Mouse (Mus musculus): ENCODE data around the gene Zfp664. TPM values are rescaled to one million over a fixed set of nuclear protein-coding genes. Genes with fewer than 3 reads are reported as not detected.

Zfp664 gene
- polyA plus RNA-seq, 1 experiment from 2014 or later: 118 TPM

Other genes starting within 250 kb of the Zfp664 start
- gene Atp6v0a2, start 234.1 kb upstream of the Zfp664 start, polyA plus RNA-seq (2016; fragmentation: Nextera tagmentation; extraction: Ambion mirVana): 50.0 and 51.2 TPM in 2 replicates
- 0.04 and 0.09 TPM in 2 replicates for gene Dnah10, start 137.6 kb upstream of the Zfp664 start, polyA plus RNA-seq (2016; fragmentation: Nextera tagmentation; extraction: Ambion mirVana)
- gene Ccdc92, start 267 bp upstream of the Zfp664 start, polyA plus RNA-seq (2016; fragmentation: Nextera tagmentation; extraction: Ambion mirVana): 7.9 and 8.2 TPM in 2 replicates
- gene Rflna, start 140.5 kb downstream of the Zfp664 start, polyA plus RNA-seq (2016; fragmentation: Nextera tagmentation; extraction: Ambion mirVana): 28.6 and 33.0 TPM in 2 replicates